Mouse (Mus musculus): Measurements from ENCODE around the gene Rfx2. TPM values are rescaled to one million over a fixed set of nuclear protein-coding genes. Genes with fewer than 3 reads are reported as not detected.

The Rfx2 gene
- polyA plus RNA-seq, 1 experiment from 2014 or later, result 12.6 TPM

DNA sequence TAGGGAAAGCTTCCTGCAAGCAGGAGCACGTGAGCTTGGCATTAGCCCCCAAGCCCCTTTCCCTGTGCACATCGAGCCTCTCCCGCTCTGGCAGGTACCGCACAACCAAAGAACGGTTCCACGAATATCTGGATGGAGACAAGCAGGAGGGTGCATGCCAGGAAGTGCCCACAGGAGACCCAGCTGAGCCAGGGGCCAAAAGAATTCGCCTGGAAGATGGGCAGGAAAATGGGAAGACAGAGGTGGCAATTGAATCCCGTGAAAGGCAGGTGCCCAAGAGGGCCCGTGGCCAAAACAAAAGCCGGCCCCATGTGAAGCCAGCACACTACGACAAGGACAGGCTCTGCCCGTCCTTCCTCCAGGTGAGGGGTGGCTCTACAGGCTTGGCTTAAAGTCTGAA, 65.4 kb downstream of the Rfx2 start:
- Histone ChIP-seq H3K4me2 (ENCODE audit: low read depth, low read length) (peak overlapping the region; percentile 86), H3K4me3 (ENCODE audit: low read depth, low read length) (peak overlapping the region; percentile 87), H3K9ac (ENCODE audit: low read depth, low read length) (peak overlapping the region; percentile 88), H3K36me3 (ENCODE audit: control insufficient read depth, insufficient read depth) (peaks cover 22% of the 10 kb centered on the region), H3K27me3 (ENCODE audit: control insufficient read depth, insufficient read depth, low read depth, low read length) (no peaks in the 10 kb centered on the region), H3K27ac (ENCODE audit: low read length) (peak overlapping the region; percentile 97; the same call in 1 of the 2 replicates), H3K4me1 (ENCODE audit: control insufficient read depth, low read depth, low read length) (peaks cover 41% of the 10 kb centered on the region), H3K9me3 (replicated peaks; ENCODE audit: control insufficient read depth, low read length) (no peaks in the 10 kb centered on the region)
- 34% methylated on average over 12 of the region's 12 CpGs for WGBS (ENCODE audit: insufficient replicate concordance)
- ATAC-seq (ENCODE audit: low read depth), result no peak

DNA sequence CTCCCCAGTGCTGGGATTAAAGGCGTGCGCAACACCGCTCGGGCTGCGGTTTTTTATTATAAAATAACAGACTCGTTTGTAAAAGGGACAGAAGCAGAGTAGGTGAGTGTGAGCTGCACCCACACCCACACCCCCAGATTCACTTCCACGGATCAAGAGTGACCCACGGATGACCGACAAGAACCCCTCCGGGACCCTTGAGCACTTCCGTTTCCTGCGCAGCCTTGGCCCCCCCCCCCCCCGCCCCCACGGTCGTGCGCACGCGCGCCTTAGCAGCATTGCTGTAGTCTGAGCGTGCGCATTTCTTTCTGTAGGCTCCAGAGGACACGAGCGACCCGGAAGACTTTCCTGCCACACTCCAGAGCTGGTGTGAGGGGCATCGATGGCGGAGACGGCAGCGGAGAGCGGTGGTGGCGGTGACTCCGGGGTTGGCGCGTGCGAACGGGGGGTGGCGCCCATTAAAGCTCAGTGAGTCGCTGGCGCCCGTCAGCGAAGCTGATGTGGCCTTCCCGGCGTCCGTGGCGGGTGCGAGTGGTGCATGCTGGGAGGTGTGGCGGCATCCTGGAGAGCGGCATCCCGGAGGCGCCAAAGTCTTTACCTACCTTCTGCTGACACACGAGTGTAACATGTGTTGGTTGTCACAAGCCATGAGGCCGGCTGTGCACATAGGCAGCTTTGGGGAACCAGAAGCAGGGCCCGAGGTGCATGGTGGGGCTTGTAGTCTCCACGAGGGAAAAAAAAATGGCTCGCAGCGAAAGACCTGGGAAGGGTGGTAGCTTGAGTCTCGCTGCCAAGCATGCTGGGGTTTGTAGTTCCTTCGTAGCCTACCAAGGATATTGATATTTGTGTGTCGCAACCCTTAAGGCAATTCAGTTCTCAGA, 66.1 kb downstream of the Rfx2 start, which contains the start of gene Dus3l:
Gene Dus3l (plus strand): TSS at position 284 of the 881 bp plus-strand sequence.
- H3K4me2 ChIP-seq (ENCODE audit: low read depth, low read length), result peak within 1 kb of the TSS; percentile 86
- H3K36me3 ChIP-seq (ENCODE audit: control insufficient read depth, insufficient read depth), result peaks cover 22% of the 10 kb centered on the region
- H3K27ac ChIP-seq (ENCODE audit: low read length), result peak within 1 kb of the TSS; percentile 97
- H3K4me1 ChIP-seq (ENCODE audit: control insufficient read depth, low read depth, low read length), result peaks cover 41% of the 10 kb centered on the region
- H3K4me3 ChIP-seq (ENCODE audit: low read depth, low read length), result peak within 1 kb of the TSS; percentile 87
- under 1% methylated on average over 54 of the region's 58 CpGs for WGBS (ENCODE audit: insufficient replicate concordance)
- H3K27me3 ChIP-seq (ENCODE audit: control insufficient read depth, insufficient read depth, low read depth, low read length), result no peaks in the 10 kb centered on the region
- ATAC-seq (ENCODE audit: low read depth), result peak; percentile 71
- no peaks in the 10 kb centered on the region for H3K9me3 ChIP-seq (replicated peaks; ENCODE audit: control insufficient read depth, low read length)
- peak within 1 kb of the TSS; percentile 88 for H3K9ac ChIP-seq (ENCODE audit: low read depth, low read length)

DNA sequence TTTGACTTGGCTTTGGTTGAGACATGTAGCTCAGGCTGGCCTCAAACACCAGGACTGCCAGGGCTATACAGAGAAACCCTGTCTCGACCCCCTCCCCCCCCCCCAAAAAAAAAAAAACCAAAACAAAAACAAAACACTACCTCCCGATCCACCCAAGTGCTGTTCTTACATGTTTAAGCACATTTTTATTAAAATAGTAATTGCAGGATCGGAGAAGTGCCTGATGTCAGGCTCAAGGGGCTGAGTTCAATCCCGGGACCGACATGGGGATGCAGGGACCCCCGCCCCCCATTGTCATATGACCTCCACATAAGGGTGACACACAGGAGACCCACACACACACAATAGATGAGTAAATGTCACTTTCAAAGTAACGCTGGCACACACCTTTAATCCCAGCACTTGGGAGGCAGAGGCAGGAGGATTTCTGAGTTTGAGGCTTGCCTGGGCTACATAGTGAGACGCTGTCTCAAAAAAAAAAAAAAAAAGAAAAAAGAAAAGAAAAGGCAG, 67.0 kb downstream of the Rfx2 start:
- Histone ChIP-seq H3K27ac (ENCODE audit: low read length) (peak overlapping the region; percentile 97), H3K4me2 (ENCODE audit: low read depth, low read length) (peak overlapping the region; percentile 86), H3K27me3 (ENCODE audit: control insufficient read depth, insufficient read depth, low read depth, low read length) (peaks cover 2% of the 10 kb centered on the region; the same call in 1 of the 2 replicates), H3K36me3 (ENCODE audit: control insufficient read depth, insufficient read depth) (peaks cover 13% of the 10 kb centered on the region), H3K9me3 (replicated peaks; ENCODE audit: control insufficient read depth, low read length) (no peaks in the 10 kb centered on the region), H3K4me1 (ENCODE audit: control insufficient read depth, low read depth, low read length) (peaks cover 41% of the 10 kb centered on the region), H3K4me3 (ENCODE audit: low read depth, low read length) (peak overlapping the region; percentile 87), H3K9ac (ENCODE audit: low read depth, low read length) (peak overlapping the region; percentile 88; the same call in 1 of the 2 replicates)
- WGBS (ENCODE audit: insufficient replicate concordance), result 53% methylated on average over 8 of the region's 8 CpGs
- no peak for ATAC-seq (ENCODE audit: low read depth)

DNA sequence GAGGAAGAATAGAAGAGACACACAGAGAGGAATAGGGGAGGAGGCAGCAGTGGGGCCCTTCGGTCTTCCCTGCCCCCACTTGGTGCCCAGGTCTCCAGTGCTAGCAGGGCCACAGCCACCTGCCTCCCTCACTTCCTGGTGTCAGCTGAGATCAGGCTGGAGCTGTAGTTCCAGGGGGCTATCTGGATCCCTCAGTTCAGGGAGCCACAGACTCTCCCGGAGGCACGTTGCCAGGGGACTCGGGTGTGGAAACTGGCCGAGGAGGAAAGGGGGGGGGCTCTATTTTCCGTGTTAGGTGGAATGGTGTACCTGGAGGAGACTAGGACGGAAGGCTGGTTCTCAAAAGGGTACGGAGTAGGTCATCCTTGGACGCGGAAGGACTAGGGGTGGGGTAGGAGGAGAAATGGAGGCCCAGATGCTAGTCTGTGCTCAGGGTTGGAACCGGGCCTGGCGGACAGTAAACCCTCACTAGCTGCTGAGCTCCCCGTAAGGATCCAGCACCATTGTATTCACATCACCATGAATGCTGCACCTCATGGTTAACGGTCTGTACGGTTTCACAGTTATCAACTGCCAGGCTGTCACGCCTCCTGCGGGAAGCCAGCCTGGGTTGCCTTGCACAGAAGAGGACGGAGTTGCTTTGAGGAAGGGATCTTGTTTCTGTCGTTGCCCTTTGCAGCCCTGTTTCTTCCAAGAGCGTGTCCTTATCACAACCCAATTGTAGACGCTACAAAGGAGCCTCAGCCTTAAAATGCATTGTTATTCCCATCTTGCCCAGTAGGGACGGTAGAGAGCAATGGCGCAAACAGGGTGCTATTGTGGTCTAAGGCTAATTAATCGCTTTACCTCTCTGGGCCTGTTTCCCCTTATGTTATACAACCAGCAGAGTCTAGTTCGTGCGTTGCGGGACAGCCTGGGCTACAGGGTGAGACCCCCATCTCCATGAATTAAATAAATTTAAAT, 67.8 kb downstream of the Rfx2 start:
- peaks cover 47% of the 10 kb centered on the region for H3K4me1 ChIP-seq (ENCODE audit: control insufficient read depth, low read depth, low read length)
- peak overlapping the region; percentile 84 for H3K4me2 ChIP-seq (ENCODE audit: low read depth, low read length)
- no peak for ATAC-seq (ENCODE audit: low read depth)
- H3K27me3 ChIP-seq (ENCODE audit: control insufficient read depth, insufficient read depth, low read depth, low read length), result peaks cover 2% of the 10 kb centered on the region; the same call in 1 of the 2 replicates
- 27% methylated on average over 27 of the region's 27 CpGs for whole genome bisulfite sequencing (ENCODE audit: insufficient replicate concordance)
- peak overlapping the region; percentile 86 for H3K27ac ChIP-seq (ENCODE audit: low read length)
- peak overlapping the region; percentile 59 for H3K4me3 ChIP-seq (ENCODE audit: low read depth, low read length)
- peaks cover 5% of the 10 kb centered on the region for H3K36me3 ChIP-seq (ENCODE audit: control insufficient read depth, insufficient read depth)
- H3K9ac ChIP-seq (ENCODE audit: low read depth, low read length), result peak overlapping the region; percentile 42
- H3K9me3 ChIP-seq (replicated peaks; ENCODE audit: control insufficient read depth, low read length), result no peaks in the 10 kb centered on the region; the same call in 1 of the 2 replicates

DNA sequence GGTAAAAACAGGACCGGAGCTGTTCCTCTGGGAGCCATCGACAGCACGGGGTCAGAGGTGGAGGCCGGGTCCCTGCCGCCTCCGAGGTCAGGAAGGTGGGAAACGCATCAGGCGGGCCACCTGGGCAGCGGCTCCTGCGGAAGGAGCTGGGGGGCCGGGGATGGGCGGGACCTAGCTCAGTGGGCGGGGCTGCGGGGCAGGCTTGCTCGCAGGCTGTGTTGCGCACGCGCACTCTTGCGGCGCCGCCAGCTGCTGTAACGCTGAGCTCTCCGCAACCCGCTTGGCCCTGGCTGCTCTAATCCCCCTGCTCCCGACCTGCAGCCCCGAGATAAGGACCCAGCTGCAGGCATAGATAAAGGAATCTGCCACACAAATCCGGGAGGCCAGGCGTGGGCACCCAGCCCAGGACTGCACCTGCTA, 68.8 kb downstream of the Rfx2 start:
- no peaks in the 10 kb centered on the region; the same call in 1 of the 2 replicates for H3K9me3 ChIP-seq (replicated peaks; ENCODE audit: control insufficient read depth, low read length)
- peak; percentile 72 for ATAC-seq (ENCODE audit: low read depth)
- H3K36me3 ChIP-seq (ENCODE audit: control insufficient read depth, insufficient read depth), result no peaks in the 10 kb centered on the region
- H3K4me1 ChIP-seq (ENCODE audit: control insufficient read depth, low read depth, low read length), result peaks cover 57% of the 10 kb centered on the region
- H3K4me3 ChIP-seq (ENCODE audit: low read depth, low read length), result peak overlapping the region; percentile 59
- H3K27me3 ChIP-seq (ENCODE audit: control insufficient read depth, insufficient read depth, low read depth, low read length), result peaks cover 5% of the 10 kb centered on the region
- WGBS (ENCODE audit: insufficient replicate concordance), result under 1% methylated on average over 26 of the region's 28 CpGs
- H3K4me2 ChIP-seq (ENCODE audit: low read depth, low read length), result peak overlapping the region; percentile 84
- peak overlapping the region; percentile 56 for H3K9ac ChIP-seq (ENCODE audit: low read depth, low read length)
- peak overlapping the region; percentile 86 for H3K27ac ChIP-seq (ENCODE audit: low read length)

DNA sequence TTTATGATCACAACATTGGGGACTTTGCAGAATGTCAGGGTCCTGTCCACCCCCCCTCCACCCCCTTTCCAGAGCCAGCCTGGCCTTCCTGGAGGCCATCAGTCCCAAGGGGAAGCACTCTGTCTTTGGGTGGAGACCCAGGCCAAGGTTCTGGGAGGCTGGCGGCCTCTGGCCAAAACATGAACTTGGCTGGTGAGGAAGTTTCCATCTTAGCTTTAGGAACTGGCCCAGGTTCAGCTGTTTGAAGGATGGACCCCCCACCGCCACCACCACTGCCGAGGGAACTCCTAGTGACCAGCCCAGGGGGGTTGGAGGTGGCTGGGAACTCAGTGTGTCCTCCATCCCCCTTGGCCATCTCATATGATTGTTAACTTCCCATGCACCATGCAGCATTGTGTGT, 69.7 kb downstream of the Rfx2 start:
- no peak for ATAC-seq (ENCODE audit: low read depth)
- no peaks in the 10 kb centered on the region; the same call in 1 of the 2 replicates for H3K9me3 ChIP-seq (replicated peaks; ENCODE audit: control insufficient read depth, low read length)
- H3K9ac ChIP-seq (ENCODE audit: low read depth, low read length), result no peak overlapping the region
- H3K4me2 ChIP-seq (ENCODE audit: low read depth, low read length), result no peak overlapping the region
- H3K27me3 ChIP-seq (ENCODE audit: control insufficient read depth, insufficient read depth, low read depth, low read length), result peaks cover 14% of the 10 kb centered on the region
- H3K27ac ChIP-seq (ENCODE audit: low read length), result no peak overlapping the region
- H3K4me3 ChIP-seq (ENCODE audit: low read depth, low read length), result no peak overlapping the region
- peaks cover 61% of the 10 kb centered on the region for H3K4me1 ChIP-seq (ENCODE audit: control insufficient read depth, low read depth, low read length)
- WGBS (ENCODE audit: insufficient replicate concordance), result 61% methylated on average over 3 of the region's 3 CpGs
- H3K36me3 ChIP-seq (ENCODE audit: control insufficient read depth, insufficient read depth), result no peaks in the 10 kb centered on the region

DNA sequence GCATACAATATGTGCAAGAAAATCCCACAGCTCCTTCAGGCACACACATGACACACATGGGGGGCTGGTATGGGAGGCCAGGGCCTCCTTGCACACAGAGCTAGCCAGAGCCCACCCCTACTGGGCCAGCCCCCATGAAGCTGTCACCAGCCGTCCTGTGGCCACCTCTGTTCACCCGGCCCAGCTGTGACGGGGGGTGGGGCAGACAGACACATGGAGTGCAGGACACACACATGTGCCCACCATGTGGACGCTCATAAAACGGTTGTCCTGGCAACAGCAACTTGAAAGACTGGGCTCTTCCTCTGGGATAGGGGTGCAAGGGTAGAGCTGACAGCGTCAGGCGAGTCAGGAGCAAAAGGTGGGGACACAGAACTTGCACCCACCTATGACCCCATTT, 71.6 kb downstream of the Rfx2 start:
- no peaks in the 10 kb centered on the region for H3K36me3 ChIP-seq (ENCODE audit: control insufficient read depth, insufficient read depth)
- WGBS (ENCODE audit: insufficient replicate concordance), result 65% methylated on average over 7 of the region's 7 CpGs
- no peak overlapping the region for H3K4me2 ChIP-seq (ENCODE audit: low read depth, low read length)
- H3K27me3 ChIP-seq (ENCODE audit: control insufficient read depth, insufficient read depth, low read depth, low read length), result peaks cover 32% of the 10 kb centered on the region
- no peak overlapping the region for H3K9ac ChIP-seq (ENCODE audit: low read depth, low read length)
- H3K4me3 ChIP-seq (ENCODE audit: low read depth, low read length), result no peak overlapping the region
- no peaks in the 10 kb centered on the region; the same call in 1 of the 2 replicates for H3K9me3 ChIP-seq (replicated peaks; ENCODE audit: control insufficient read depth, low read length)
- H3K4me1 ChIP-seq (ENCODE audit: control insufficient read depth, low read depth, low read length), result peaks cover 56% of the 10 kb centered on the region
- no peak for ATAC-seq (ENCODE audit: low read depth)
- H3K27ac ChIP-seq (ENCODE audit: low read length), result no peak overlapping the region

DNA sequence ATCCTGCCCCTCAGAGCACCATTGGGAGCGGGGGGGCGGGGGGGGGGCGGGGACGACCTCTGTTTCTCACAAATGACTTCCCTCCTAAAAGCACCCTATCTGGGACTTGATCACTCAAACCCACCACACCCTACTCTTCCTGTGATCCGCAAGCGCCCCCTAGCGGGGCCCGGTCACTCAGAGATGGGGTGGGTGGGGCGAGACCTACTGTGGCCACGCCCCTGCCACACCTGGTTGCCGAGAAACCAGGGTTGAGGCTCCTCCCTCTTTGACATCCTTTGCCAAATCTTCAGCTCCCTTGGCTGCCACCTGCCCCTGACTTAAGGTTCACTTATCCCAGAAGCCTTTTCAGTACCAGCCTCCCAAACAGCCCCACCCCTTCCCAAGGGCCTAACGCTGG, 72.7 kb downstream of the Rfx2 start:
- H3K27me3 ChIP-seq (ENCODE audit: control insufficient read depth, insufficient read depth, low read depth, low read length), result peaks cover 44% of the 10 kb centered on the region
- peaks cover 45% of the 10 kb centered on the region for H3K4me1 ChIP-seq (ENCODE audit: control insufficient read depth, low read depth, low read length)
- ATAC-seq (ENCODE audit: low read depth), result peak; percentile 12; the same call in 1 of the 2 replicates
- H3K9me3 ChIP-seq (replicated peaks; ENCODE audit: control insufficient read depth, low read length), result no peaks in the 10 kb centered on the region; the same call in 1 of the 2 replicates
- no peak overlapping the region; the same call in 1 of the 2 replicates for H3K4me3 ChIP-seq (ENCODE audit: low read depth, low read length)
- no peak overlapping the region for H3K9ac ChIP-seq (ENCODE audit: low read depth, low read length)
- peak overlapping the region; percentile 95 for H3K4me2 ChIP-seq (ENCODE audit: low read depth, low read length)
- WGBS (ENCODE audit: insufficient replicate concordance), result 5% methylated on average over 12 of the region's 12 CpGs
- peak overlapping the region; percentile 50; the same call in 1 of the 2 replicates for H3K27ac ChIP-seq (ENCODE audit: low read length)
- no peaks in the 10 kb centered on the region for H3K36me3 ChIP-seq (ENCODE audit: control insufficient read depth, insufficient read depth)
